Mouse (Mus musculus) spleen, adult 2 months (tissue): ENCODE data around the gene H2al1m.

Source experiments
- CTCF ChIP-seq: fragments of 200-500 bp; IDR thresholded peaks from 2 replicates; pipeline ENCODE4 v1.5.1; 2011; ENCODE audit warnings: mild to moderate bottlenecking, inconsistent platforms; ENCODE audit not compliant: insufficient read depth, insufficient read length, insufficient replicate concordance; ENCODE audit errors: extremely low read depth
- POLR2A ChIP-seq: fragments of 200-500 bp; IDR thresholded peaks from 2 replicates; pipeline ENCODE4 v1.6.1; 2011; ENCODE audit warnings: low read depth, low read length, inconsistent platforms

DNA sequence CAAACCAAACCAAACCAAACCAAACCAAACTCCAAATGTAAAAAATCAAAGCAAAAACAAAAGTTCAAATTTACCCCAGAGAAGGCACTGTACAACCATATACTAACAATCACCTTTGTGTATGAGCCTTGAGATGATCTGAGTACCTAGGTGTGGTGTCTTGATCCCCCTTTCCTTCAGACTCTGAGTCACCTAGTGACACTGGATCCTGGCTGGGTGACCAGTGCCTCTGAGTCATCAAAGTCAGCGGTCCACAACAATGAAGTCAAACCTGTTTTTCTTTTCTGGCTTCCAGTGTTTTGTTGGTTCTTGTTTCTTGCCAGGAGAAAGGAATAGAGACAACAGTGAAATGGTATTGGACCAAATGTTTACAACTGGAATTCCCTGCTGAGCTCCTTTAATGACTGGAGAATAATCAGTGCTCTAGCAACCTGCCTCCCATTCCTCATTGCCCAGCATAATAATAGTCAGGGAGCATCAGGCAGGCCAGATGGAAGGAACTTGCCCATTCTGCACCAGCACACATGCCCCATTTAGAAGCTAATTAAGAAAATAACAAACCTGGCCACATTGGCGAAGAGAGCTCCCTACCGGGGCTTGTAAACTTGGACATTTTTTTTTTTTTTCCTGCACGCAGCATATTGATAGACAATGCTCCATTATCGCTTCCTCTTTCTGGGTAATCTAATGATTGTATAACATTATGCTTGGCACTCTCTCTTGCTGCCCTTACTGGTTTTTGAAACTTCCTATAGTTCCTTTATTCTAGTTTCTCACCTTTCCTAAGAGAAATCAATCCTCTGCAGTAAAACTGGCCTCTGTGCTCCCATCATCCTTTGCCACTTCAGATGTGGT is 42.6 kb upstream of the H2al1m start:
- no peak for TF ChIP-seq POLR2A
- TF ChIP-seq CTCF, result no peak
